Mouse (Mus musculus) forebrain, embryonic 12.5 days (tissue): ENCODE results near the gene Ube2e1. TPM values are rescaled to one million over a fixed set of nuclear protein-coding genes. Genes with fewer than 3 reads are reported as not detected.
A peak's percentile ranks its signal among the peaks of the same experiment; 100 is the strongest.

Source experiments
- ATAC-seq: fragments of 200-750 bp; cut with Nextera tagmentation; 2 replicates; pipeline ENCODE4 v1.8.0; 2017; ENCODE audit warnings: moderate TSS enrichment; ENCODE audit not compliant: low FRiP score
- H3K27ac ChIP-seq: fragments of 300-500 bp; sonication (generic); 2 replicates; pipeline ENCODE4 v1.5.1; 2016; ENCODE audit warnings: mild to moderate bottlenecking
- H3K27me3 ChIP-seq: fragments of 300-500 bp; sonication (generic); 2 replicates; pipeline ENCODE4 v1.6.1; 2016; ENCODE audit warnings: mild to moderate bottlenecking
- H3K36me3 ChIP-seq: fragments of 300-500 bp; sonication (generic); replicated peaks from 2 replicates; pipeline ENCODE4 v1.6.1; 2016; ENCODE audit warnings: mild to moderate bottlenecking
- H3K4me1 ChIP-seq: fragments of 300-500 bp; sonication (generic); 2 replicates; pipeline ENCODE4 v1.6.1; 2016
- H3K4me2 ChIP-seq: fragments of 300-500 bp; sonication (generic); 2 replicates; pipeline ENCODE4 v1.6.1; 2016; ENCODE audit warnings: mild to moderate bottlenecking, moderate library complexity
- H3K4me3 ChIP-seq: fragments of 300-500 bp; sonication (generic); replicated peaks from 2 replicates; pipeline ENCODE4 v1.5.1; 2016; ENCODE audit warnings: mild to moderate bottlenecking
- H3K9ac ChIP-seq: fragments of 300-500 bp; sonication (generic); 2 replicates; pipeline ENCODE4 v1.6.1; 2016; ENCODE audit warnings: mild to moderate bottlenecking
- H3K9me3 ChIP-seq: fragments of 300-500 bp; sonication (generic); 2 replicates; pipeline ENCODE4 v1.6.1; 2016
- WGBS: fragments of 180-500 bp; shearing (Covaris S2); methylation state at CpG from one replicate; pipeline ENCODE4 v1.1.7; 2016; 5-methylcytosine and 5-hydroxymethylcytosine counted together
- polyA plus RNA-seq: library from polyadenylated mRNA; unstranded; fragments of >200 nt; fragmentation: Nextera tagmentation; extraction: Ambion mirVana; gene quantifications from 2 replicates; pipeline ENCODE4 v1.2.1, GENCODE M21; 2016

Gene Ube2e1
- polyA plus RNA-seq, 1 experiment from 2014 or later = 175 TPM

DNA sequence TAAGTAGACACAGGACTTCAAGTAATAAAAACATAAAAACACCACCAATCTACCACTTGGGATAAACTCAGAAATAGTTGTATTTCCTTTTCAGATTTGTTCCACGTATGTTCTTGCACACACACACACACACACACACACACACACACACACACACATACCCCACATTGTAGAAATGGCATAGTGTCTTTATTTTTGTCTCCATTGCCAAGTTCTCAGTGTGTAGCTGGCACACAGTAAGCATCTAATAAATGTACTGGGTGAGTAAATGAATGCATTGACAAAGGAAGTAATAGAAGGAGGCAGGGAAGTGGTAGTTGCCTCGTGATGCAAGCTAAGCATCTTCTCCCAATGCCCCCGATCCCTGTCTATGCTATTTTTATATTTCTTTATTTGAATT lies 21.3 kb upstream of the Ube2e1 start:
- Histone ChIP-seq H3K4me2 (no peak overlapping the region), H3K27me3 (no peaks in the 10 kb centered on the region), H3K4me3 (no peak overlapping the region), H3K9me3 (no peaks in the 10 kb centered on the region), H3K36me3 (no peaks in the 10 kb centered on the region), H3K4me1 (no peaks in the 10 kb centered on the region), H3K27ac (no peak overlapping the region), H3K9ac (no peak overlapping the region)
- 86% methylated on average over 3 of the region's 3 CpGs for WGBS
- no peak for ATAC-seq

DNA sequence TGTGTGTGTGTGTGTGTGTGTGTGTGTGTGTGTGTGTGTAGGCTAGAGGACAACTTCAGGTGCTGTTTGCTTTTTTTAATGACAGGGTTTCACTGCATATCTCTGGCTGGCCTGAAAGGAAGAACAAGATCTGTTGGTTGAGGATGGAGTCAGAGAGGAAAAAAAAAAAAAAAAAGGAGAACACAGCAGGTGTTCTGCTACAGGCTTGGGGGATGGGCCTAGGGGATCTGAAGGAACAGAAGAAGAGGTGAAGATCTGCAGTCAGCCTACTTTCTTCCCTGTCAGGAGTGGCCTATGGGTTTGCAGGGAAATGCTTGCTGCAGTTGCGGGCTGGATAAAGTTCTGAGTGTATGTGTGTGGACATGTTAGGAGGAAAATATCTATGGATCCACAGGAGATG lies 19.0 kb upstream of the Ube2e1 start:
- 55% methylated on average over 1 of the region's 1 CpGs for WGBS
- Histone ChIP-seq H3K9ac (no peak overlapping the region), H3K4me1 (no peaks in the 10 kb centered on the region), H3K9me3 (no peaks in the 10 kb centered on the region), H3K27me3 (no peaks in the 10 kb centered on the region), H3K4me2 (no peak overlapping the region), H3K4me3 (no peak overlapping the region), H3K27ac (no peak overlapping the region), H3K36me3 (no peaks in the 10 kb centered on the region)
- no peak for ATAC-seq

DNA sequence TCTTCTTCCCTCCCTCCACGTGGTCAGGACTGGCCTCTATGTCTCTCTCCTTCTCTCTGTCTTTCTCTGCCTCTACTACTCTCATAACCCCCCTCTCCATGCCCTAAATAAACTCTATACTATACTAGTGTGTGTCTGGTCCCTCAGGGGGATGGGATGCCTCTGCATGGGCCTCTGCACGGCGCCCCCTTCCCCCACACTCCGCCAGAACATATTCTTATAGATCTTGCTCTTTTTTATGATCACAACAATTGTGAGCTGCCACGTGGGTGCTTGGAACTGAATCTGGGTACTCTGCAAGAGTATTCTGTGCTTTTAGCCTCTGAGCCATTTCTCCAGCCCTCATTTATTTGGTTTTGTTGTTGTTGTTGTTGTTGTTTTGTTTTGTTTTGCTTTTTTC lies 18.2 kb upstream of the Ube2e1 start:
- Histone ChIP-seq H3K4me3 (no peak overlapping the region), H3K9me3 (no peaks in the 10 kb centered on the region), H3K27me3 (no peaks in the 10 kb centered on the region), H3K36me3 (no peaks in the 10 kb centered on the region), H3K4me1 (no peaks in the 10 kb centered on the region), H3K9ac (no peak overlapping the region), H3K27ac (no peak overlapping the region), H3K4me2 (no peak overlapping the region)
- 64% methylated on average over 5 of the region's 5 CpGs for WGBS
- no peak for ATAC-seq

DNA sequence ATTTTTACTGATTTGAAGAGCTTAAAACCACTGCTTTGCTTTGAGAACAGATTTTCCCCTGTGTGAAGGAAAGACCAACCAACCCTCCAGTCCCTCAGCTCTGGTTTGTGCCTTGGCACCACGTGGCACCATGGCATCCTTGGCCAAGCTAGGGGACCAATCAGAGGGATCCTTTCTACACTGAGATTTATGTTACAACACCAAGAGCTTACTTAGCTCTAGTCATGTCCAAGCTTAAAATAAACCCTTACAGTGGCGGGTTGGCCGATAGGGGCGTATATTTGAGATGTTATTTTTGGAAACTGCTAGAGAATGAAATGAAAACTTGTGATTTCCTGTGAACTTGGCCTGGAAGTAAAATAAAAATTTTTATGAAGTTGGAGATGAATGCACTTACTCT lies 11.9 kb upstream of the Ube2e1 start:
- Histone ChIP-seq H3K36me3 (no peaks in the 10 kb centered on the region), H3K27me3 (no peaks in the 10 kb centered on the region), H3K4me2 (no peak overlapping the region), H3K4me1 (no peaks in the 10 kb centered on the region), H3K4me3 (no peak overlapping the region), H3K9me3 (no peaks in the 10 kb centered on the region), H3K9ac (no peak overlapping the region), H3K27ac (no peak overlapping the region)
- 76% methylated on average over 4 of the region's 4 CpGs for WGBS
- no peak for ATAC-seq

DNA sequence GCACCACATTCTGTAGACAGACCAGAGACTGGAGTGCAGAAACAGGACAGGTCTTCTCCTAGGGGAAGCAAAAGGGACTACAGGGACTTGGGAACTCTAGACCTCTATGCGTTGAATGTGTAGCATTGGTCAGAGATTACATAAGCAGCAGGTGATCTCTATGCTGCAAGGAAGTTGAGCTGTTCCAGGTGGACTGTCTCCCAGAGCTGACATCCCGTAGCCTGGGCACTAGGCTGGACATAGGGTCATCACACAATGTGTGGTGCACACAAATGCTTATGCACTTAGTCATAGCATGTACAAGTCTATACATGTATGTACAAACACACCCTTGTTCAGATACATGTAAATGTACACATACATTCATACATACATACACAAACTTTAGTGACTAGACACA lies 11.1 kb upstream of the Ube2e1 start:
- Histone ChIP-seq H3K27me3 (no peaks in the 10 kb centered on the region), H3K9me3 (no peaks in the 10 kb centered on the region), H3K4me3 (no peak overlapping the region), H3K27ac (no peak overlapping the region), H3K4me1 (no peaks in the 10 kb centered on the region), H3K9ac (no peak overlapping the region), H3K4me2 (no peak overlapping the region), H3K36me3 (no peaks in the 10 kb centered on the region)
- WGBS = 89% methylated on average over 2 of the region's 2 CpGs
- ATAC-seq = no peak

DNA sequence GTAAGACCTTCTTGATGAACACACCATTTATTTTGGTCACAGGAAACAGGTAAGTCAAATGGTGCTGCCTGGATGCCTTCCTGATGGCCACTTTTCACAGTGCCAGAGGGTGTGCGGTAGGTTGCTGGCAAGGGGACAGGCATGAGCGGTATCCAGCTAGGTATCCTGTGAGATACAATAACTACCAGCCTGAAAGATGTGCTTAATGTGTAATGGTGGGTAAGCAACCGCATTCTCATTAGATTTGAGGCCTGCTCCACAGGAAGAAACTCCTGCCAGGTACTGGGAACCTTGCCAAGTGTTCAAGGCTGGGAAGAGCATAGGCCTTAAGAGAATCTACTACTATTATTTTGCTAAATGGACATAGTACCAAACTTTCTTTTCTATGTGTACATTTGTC lies 9.4 kb upstream of the Ube2e1 start:
- no peaks in the 10 kb centered on the region for H3K9me3 ChIP-seq
- 85% methylated on average over 3 of the region's 3 CpGs for WGBS
- H3K4me2 ChIP-seq = no peak overlapping the region
- no peak for ATAC-seq
- no peak overlapping the region for H3K27ac ChIP-seq
- H3K4me3 ChIP-seq = no peak overlapping the region
- H3K27me3 ChIP-seq = no peaks in the 10 kb centered on the region
- no peaks in the 10 kb centered on the region for H3K36me3 ChIP-seq
- no peak overlapping the region for H3K9ac ChIP-seq
- no peaks in the 10 kb centered on the region for H3K4me1 ChIP-seq

DNA sequence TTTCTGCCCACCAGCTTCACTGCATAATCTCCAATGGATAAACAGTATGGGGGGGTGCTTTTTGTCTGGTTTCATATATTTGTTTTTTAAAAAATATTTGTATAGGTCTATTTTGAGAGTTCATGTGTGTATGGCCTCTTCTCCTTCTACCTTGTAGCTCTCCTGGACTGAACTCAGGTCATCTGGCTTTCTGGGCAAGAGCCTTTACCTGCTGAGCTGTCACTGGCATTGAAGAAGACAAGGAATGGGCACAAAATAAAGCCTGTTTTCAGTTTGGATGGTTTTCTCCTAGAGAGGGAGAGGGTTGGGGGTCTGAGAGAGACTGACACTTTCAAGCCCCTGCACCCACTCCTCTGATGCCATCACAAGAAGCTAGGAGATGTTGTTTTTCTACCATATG lies 4.4 kb upstream of the Ube2e1 start:
- Histone ChIP-seq H3K27ac (no peak overlapping the region), H3K27me3 (no peaks in the 10 kb centered on the region), H3K4me3 (no peak overlapping the region), H3K4me1 (peaks cover 2% of the 10 kb centered on the region; the same call in 1 of the 2 replicates), H3K9me3 (no peaks in the 10 kb centered on the region), H3K4me2 (no peak overlapping the region), H3K9ac (no peak overlapping the region), H3K36me3 (no peaks in the 10 kb centered on the region)
- ATAC-seq = no peak

DNA sequence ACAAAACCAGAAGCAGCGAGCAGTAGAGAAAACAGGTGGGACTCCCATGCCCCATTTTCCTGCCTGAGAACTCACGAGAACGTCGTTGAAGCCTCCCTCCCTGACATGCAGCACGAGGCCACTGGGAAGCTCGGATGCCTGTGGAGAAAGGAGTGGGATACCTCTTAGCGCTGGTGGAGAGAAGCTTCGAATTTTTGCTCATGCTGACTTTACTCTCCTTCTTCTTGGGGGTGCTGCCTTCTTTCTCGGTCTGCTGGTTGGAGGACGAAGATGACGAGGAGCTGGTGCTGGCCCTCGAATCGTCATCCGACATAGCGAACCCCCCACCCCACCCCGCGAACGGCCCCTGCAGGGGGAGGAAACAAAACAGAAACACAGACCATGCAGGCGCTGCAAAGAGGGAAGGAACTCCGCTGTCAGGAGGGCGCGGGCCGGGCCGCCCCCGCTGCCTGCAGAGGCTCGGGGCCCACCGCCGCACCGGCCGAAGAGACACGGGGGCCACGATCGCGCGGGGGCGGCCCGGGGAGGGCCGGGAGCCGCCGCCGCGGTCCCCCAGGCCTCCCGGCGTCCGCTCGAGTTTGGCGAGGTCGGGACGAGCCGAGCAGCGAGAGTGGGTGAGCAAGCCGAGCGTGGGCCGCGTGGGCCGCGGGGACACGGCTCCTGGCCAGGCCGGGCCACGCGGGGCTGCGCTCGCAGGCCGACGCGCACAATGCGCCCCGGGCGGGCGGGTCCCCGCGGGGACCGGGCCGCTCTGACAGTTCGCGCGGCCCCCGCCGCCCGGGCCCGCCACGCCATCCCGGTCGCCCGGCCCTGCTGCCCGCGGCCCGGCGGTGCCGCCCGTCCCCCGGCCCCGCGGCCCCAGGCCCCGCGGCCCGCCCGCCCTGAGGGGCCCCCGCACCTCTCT lies 618 bp downstream of the Ube2e1 start:
- ATAC-seq = peak; percentile 87
- WGBS = under 1% methylated on average over 54 of the region's 99 CpGs

DNA sequence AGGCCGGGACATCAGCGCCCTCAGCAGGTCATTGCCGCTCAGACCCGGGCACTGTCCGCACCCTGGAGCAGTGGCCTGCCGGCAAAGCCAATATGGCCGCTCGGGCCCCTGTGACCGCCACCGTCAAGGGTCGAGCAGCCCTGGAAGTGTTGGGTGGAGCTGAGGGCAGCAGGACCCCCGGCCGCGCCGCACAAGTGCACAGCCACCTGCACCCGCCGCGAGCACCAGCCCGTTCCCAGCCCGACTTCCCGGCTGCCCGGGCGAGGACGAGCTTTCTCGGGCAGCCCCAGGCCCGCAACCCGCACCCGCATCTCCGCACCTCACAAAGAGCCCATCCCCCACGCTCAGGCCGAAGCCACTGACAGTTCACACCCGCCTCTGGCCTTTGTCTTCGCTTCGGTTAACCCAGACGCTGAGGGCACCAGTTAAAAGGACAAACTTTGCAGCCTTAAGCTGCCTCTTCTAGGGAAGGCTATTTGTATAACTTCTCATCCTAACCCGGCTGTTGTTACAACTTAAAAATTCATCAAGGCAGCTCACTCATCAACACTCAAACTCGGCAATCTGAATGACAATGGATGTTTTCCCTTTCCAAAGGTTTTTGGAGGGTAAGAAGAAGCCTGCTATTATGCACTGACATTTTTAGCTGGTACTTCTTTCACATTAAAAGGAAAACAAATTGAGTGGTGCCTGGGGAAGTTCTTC lies 4.5 kb downstream of the Ube2e1 start:
- H3K4me3 ChIP-seq = peak overlapping the region; percentile 47
- WGBS = under 1% methylated on average over 37 of the region's 37 CpGs

More for the DNA sequence above, 618 bp downstream of the Ube2e1 start:
- Histone ChIP-seq H3K36me3 (0 out of 2 replicates have a peak, but pooled peaks cover 2% of the 10 kb centered on the region), H3K4me1 (peaks cover 32% of the 10 kb centered on the region), H3K27ac (peak overlapping the region; percentile 83), H3K27me3 (no peaks in the 10 kb centered on the region), H3K4me2 (peak overlapping the region; percentile 78), H3K9ac (peak overlapping the region; percentile 97), H3K9me3 (no peaks in the 10 kb centered on the region), H3K4me3 (peak overlapping the region; percentile 92)

DNA sequence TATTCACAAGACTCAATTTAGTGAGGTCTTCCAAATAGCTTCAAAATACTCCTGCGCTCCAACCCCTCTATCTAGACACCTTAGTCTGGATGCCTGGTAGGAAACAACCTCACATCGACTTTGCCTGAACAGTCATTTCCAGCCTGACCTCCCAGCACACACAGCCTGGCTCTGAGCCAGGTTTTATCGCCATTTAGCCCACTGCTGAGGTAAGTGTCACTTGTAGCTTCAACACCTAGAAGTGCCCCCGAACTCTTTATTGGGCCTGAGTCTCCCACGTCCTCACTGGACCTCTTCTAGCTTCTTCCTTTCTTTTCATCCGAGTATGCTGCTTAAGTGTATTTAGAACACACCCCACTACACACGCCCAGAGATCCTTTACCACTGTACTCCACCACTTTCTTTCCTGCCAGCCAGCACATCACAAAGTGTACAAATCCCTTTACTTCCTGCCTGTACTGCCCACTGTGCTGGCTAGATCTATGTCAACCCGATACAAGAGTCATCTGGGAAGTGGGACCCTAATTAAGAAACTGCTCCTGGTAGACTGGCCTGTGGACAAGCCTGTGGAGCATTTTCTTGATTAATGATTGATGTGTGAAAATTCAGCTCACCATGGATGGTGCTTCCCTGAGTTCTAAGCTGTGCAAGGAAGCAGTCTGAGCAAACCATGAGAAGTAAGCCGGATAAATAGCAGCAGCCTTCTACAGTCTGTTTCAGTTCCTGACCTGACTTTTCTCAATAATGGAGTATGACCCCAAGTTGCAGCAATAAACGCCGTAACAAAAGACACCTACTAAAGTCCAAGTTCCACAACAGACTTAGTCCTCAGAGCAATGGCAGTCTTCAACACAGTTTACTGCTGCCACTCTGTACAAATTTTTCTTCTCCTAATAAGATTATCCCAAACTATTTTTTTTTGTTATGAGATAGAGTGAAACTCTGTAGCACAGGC lies 13.9 kb downstream of the Ube2e1 start:
- Histone ChIP-seq H3K9me3 (no peaks in the 10 kb centered on the region), H3K36me3 (no peaks in the 10 kb centered on the region), H3K4me2 (no peak overlapping the region), H3K27me3 (no peaks in the 10 kb centered on the region), H3K27ac (no peak overlapping the region), H3K4me3 (no peak overlapping the region), H3K4me1 (no peaks in the 10 kb centered on the region), H3K9ac (no peak overlapping the region)
- WGBS = 89% methylated on average over 11 of the region's 11 CpGs
- no peak for ATAC-seq

More for the DNA sequence above, 4.5 kb downstream of the Ube2e1 start:
- ATAC-seq = peak; percentile 47
- H3K9me3 ChIP-seq = no peaks in the 10 kb centered on the region
- 0 out of 2 replicates have a peak, but pooled peaks cover 2% of the 10 kb centered on the region for H3K36me3 ChIP-seq
- H3K27me3 ChIP-seq = no peaks in the 10 kb centered on the region
- H3K4me1 ChIP-seq = peaks cover 32% of the 10 kb centered on the region
- H3K9ac ChIP-seq = peak overlapping the region; percentile 52
- peak overlapping the region; percentile 75 for H3K4me2 ChIP-seq
- H3K27ac ChIP-seq = no peak overlapping the region

DNA sequence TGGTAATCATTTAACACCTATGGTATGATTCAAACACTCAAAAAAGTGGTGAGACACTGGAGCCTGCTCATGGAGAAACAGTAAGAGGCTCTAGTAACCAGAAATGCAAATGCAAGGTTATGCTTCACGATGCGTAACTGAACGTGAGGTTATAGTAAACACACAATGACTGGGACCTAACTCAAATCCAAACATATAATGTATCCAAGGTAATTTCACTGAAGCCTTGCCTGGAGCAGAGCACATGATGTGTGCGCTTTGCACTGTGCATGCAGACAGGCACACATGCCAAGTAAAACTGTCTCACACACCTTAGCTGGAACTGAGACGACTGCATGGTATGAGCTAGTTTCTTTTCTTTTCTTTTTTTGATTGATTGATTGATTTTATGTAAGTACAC lies 27.5 kb downstream of the Ube2e1 start:
- peaks cover 3% of the 10 kb centered on the region; the same call in 1 of the 2 replicates for H3K36me3 ChIP-seq
- H3K27me3 ChIP-seq = no peaks in the 10 kb centered on the region
- H3K9ac ChIP-seq = no peak overlapping the region
- no peak overlapping the region for H3K4me3 ChIP-seq
- H3K4me1 ChIP-seq = no peaks in the 10 kb centered on the region
- H3K9me3 ChIP-seq = no peaks in the 10 kb centered on the region
- H3K27ac ChIP-seq = no peak overlapping the region
- no peak overlapping the region for H3K4me2 ChIP-seq
- no peak for ATAC-seq
- 97% methylated on average over 5 of the region's 5 CpGs for WGBS

DNA sequence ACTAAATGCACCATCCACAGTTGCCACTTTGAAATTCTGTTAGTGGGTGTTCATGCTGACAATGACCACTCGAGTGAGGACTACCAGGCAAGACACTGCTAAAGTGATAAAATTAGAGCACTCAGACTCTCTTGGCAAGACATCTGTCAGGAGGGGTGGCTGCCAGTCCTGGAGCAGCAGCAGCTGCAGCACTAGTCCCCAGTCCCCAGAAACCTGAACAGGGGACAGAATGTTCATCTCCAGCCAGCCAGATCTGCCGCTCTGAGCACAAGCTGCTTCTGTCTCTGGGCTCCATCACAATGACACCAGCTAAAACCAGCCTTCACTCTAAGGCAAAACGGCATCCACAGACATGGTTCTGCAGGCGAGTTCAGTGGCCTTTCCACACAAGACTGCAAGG lies 28.4 kb downstream of the Ube2e1 start:
- Histone ChIP-seq H3K27me3 (no peaks in the 10 kb centered on the region), H3K4me3 (no peak overlapping the region), H3K9me3 (no peaks in the 10 kb centered on the region), H3K4me1 (no peaks in the 10 kb centered on the region), H3K36me3 (peaks cover 3% of the 10 kb centered on the region; the same call in 1 of the 2 replicates), H3K4me2 (no peak overlapping the region), H3K9ac (no peak overlapping the region), H3K27ac (no peak overlapping the region)
- ATAC-seq = no peak
- 87% methylated on average over 4 of the region's 4 CpGs for WGBS
